Mouse (Mus musculus): Measurements from ENCODE around the gene Sirt7. TPM values are rescaled to one million over a fixed set of nuclear protein-coding genes. Genes with fewer than 3 reads are reported as not detected.
A peak's percentile ranks its signal among the peaks of the same experiment; 100 is the strongest.

Sirt7 gene
- polyA plus RNA-seq, 1 experiment = 278 TPM

DNA sequence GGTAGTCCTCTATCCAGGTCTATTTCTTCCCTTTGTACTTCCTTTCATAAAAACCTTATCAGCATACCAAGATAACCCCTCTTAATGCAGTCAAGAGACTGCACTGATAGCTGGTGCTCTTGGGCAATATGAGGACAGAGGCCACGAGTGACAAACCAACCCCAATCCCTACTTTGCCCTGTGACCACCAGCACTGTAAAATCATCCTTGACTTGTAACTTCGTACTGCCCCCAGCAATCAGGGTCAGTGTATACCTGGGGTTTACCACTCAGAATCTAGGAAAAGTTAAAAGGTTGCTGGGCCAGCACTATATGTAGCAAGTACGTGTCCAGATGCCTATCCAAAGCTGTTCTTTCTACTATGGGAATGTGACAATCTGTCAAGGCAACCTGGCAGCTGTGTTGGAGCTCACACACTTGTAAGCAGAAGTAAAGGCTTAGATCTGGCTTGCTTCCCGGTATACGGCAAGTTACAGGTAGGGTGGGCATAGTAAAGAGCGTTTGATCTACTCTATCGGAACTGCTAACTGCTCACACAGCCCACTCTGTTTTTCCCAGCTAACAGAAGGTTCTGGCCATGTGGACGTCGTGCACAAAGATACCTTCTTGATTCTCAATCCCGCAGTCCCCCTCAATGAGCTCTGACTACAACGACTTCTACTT, 53.2 kb downstream of the Sirt7 start:
- H3K4me3 ChIP-seq (replicated peaks) = peak overlapping the region; percentile 99
- no peaks in the 10 kb centered on the region for H3K27me3 ChIP-seq (replicated peaks)
- H3K9me3 ChIP-seq = no peaks in the 10 kb centered on the region
- TF ChIP-seq FLI1 (IDR thresholded peaks at IDR 0.05; ENCODE audit: low read length) (no peak), GATA1 (IDR thresholded peaks at IDR 0.05; ENCODE audit: borderline replicate concordance, low read length) (no peak)
- H3K36me3 ChIP-seq (replicated peaks; ENCODE audit: low read length) = peaks cover 49% of the 10 kb centered on the region
- H3K4me1 ChIP-seq = peaks cover 72% of the 10 kb centered on the region

DNA sequence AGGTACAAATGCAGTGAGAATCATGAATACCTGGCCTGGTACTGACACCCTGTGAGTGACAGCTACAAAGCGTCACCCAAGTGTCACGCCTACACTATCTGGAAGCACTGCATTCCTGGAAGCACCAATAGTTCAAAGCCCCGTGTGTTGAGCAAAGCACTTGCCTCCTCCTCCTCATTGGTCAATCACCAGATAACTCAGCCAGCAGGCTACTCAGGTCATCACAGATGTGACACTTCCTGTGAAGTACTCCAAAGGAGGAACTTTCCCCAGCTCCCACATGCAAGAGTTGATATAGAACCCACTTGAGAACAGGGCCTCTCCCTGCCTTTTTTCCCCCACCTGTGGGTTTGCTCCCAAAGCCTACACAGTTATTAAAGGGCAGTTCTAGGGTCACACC, 53.9 kb downstream of the Sirt7 start:
- H3K4me3 ChIP-seq (replicated peaks) = peak overlapping the region; percentile 99
- no peaks in the 10 kb centered on the region for H3K27me3 ChIP-seq (replicated peaks)
- H3K4me1 ChIP-seq = peaks cover 70% of the 10 kb centered on the region
- TF ChIP-seq FLI1 (IDR thresholded peaks at IDR 0.05; ENCODE audit: low read length) = no peak
- no peak for TF ChIP-seq GATA1 (IDR thresholded peaks at IDR 0.05; ENCODE audit: borderline replicate concordance, low read length)
- H3K36me3 ChIP-seq (replicated peaks; ENCODE audit: low read length) = peaks cover 49% of the 10 kb centered on the region
- H3K9me3 ChIP-seq = no peaks in the 10 kb centered on the region

Other genes starting within 250 kb of the Sirt7 start
- gene Faap100, start 246.5 kb downstream of the Sirt7 start, polyA plus RNA-seq (2012; ENCODE audit: insufficient read depth, low replicate concordance) = 12.4 and 19.3 TPM in 2 replicates
- gene Nploc4, start 187.5 kb downstream of the Sirt7 start, polyA plus RNA-seq (2012; ENCODE audit: insufficient read depth, low replicate concordance) = 56.7 and 150 TPM in 2 replicates
- not detected in 2 replicates for gene Tspan10, start 182.6 kb downstream of the Sirt7 start, polyA plus RNA-seq (2012; ENCODE audit: insufficient read depth, low replicate concordance)
- not detected in 2 replicates for gene Pde6g, start 171.7 kb downstream of the Sirt7 start, polyA plus RNA-seq (2012; ENCODE audit: insufficient read depth, low replicate concordance)
- 7.9 and 17.7 TPM in 2 replicates for gene Oxld1, start 167.2 kb downstream of the Sirt7 start, polyA plus RNA-seq (2012; ENCODE audit: insufficient read depth, low replicate concordance)
- 11.0 TPM in 1 of 2 replicates, not detected in the other for gene Ccdc137, start 167.1 kb downstream of the Sirt7 start, polyA plus RNA-seq (2012; ENCODE audit: insufficient read depth, low replicate concordance)
- 12.1 and 61.1 TPM in 2 replicates for gene Arl16, start 157.6 kb downstream of the Sirt7 start, polyA plus RNA-seq (2012; ENCODE audit: insufficient read depth, low replicate concordance)
- gene Mrpl12, start 140.6 kb downstream of the Sirt7 start, polyA plus RNA-seq (2012; ENCODE audit: insufficient read depth, low replicate concordance) = 217 and 285 TPM in 2 replicates
- 47.3 and 132 TPM in 2 replicates for gene Slc25a10, start 133.4 kb downstream of the Sirt7 start, polyA plus RNA-seq (2012; ENCODE audit: insufficient read depth, low replicate concordance)
- gene Gcgr, start 94.5 kb downstream of the Sirt7 start, polyA plus RNA-seq (2012; ENCODE audit: insufficient read depth, low replicate concordance) = not detected in 2 replicates
- 227 and 338 TPM in 2 replicates for gene Mcrip1, start 75.5 kb downstream of the Sirt7 start, polyA plus RNA-seq (2012; ENCODE audit: insufficient read depth, low replicate concordance)
- gene Ppp1r27, start 74.1 kb downstream of the Sirt7 start, polyA plus RNA-seq (2012; ENCODE audit: insufficient read depth, low replicate concordance) = 0.25 TPM in 1 of 2 replicates, not detected in the other
- 1,223 and 1,872 TPM in 2 replicates for gene P4hb, start 52.0 kb downstream of the Sirt7 start, polyA plus RNA-seq (2012; ENCODE audit: insufficient read depth, low replicate concordance)
- gene Arhgdia, start 43.6 kb downstream of the Sirt7 start, polyA plus RNA-seq (2012; ENCODE audit: insufficient read depth, low replicate concordance) = 1,582 and 1,923 TPM in 2 replicates
- 25.9 and 253 TPM in 2 replicates for gene Alyref, start 26.9 kb downstream of the Sirt7 start, polyA plus RNA-seq (2012; ENCODE audit: insufficient read depth, low replicate concordance)
- gene Anapc11, start 26.8 kb downstream of the Sirt7 start, polyA plus RNA-seq (2012; ENCODE audit: insufficient read depth, low replicate concordance) = 247 and 315 TPM in 2 replicates
- gene Npb, start 16.8 kb downstream of the Sirt7 start, polyA plus RNA-seq (2012; ENCODE audit: insufficient read depth, low replicate concordance) = 2.7 and 7.7 TPM in 2 replicates
- 143 and 168 TPM in 2 replicates for gene Pcyt2, start 7.3 kb downstream of the Sirt7 start, polyA plus RNA-seq (2012; ENCODE audit: insufficient read depth, low replicate concordance)
- 59.5 and 102 TPM in 2 replicates for gene Mafg, start 8.4 kb upstream of the Sirt7 start, polyA plus RNA-seq (2012; ENCODE audit: insufficient read depth, low replicate concordance)
- 3.6 and 7.7 TPM in 2 replicates for gene Pycr1, start 18.5 kb upstream of the Sirt7 start, polyA plus RNA-seq (2012; ENCODE audit: insufficient read depth, low replicate concordance)
- gene Myadml2, start 22.9 kb upstream of the Sirt7 start, polyA plus RNA-seq (2012; ENCODE audit: insufficient read depth, low replicate concordance) = 0.44 TPM in 1 of 2 replicates, not detected in the other
- 0.46 TPM in 1 of 2 replicates, not detected in the other for gene Notum, start 35.9 kb upstream of the Sirt7 start, polyA plus RNA-seq (2012; ENCODE audit: insufficient read depth, low replicate concordance)
- gene Aspscr1, start 47.7 kb upstream of the Sirt7 start, polyA plus RNA-seq (2012; ENCODE audit: insufficient read depth, low replicate concordance) = 237 and 458 TPM in 2 replicates
- gene Cenpx, start 88.5 kb upstream of the Sirt7 start, polyA plus RNA-seq (2012; ENCODE audit: insufficient read depth, low replicate concordance) = 93.0 and 128 TPM in 2 replicates
- gene Lrrc45, start 88.7 kb upstream of the Sirt7 start, polyA plus RNA-seq (2012; ENCODE audit: insufficient read depth, low replicate concordance) = 10.0 and 23.5 TPM in 2 replicates
- 1.8 and 2.3 TPM in 2 replicates for gene Rac3, start 96.2 kb upstream of the Sirt7 start, polyA plus RNA-seq (2012; ENCODE audit: insufficient read depth, low replicate concordance)
- gene Dcxr, start 102.0 kb upstream of the Sirt7 start, polyA plus RNA-seq (2012; ENCODE audit: insufficient read depth, low replicate concordance) = 100 and 241 TPM in 2 replicates
- 2.1 TPM in 1 of 2 replicates, not detected in the other for gene Cbr2, start 106.9 kb upstream of the Sirt7 start, polyA plus RNA-seq (2012; ENCODE audit: insufficient read depth, low replicate concordance)
- 601 and 1,141 TPM in 2 replicates for gene Hmga1b, start 137.6 kb upstream of the Sirt7 start, polyA plus RNA-seq (2012; ENCODE audit: insufficient read depth, low replicate concordance)
- gene Rfng, start 159.0 kb upstream of the Sirt7 start, polyA plus RNA-seq (2012; ENCODE audit: insufficient read depth, low replicate concordance) = 26.0 and 43.8 TPM in 2 replicates
- gene Gps1, start 159.0 kb upstream of the Sirt7 start, polyA plus RNA-seq (2012; ENCODE audit: insufficient read depth, low replicate concordance) = 13.8 and 27.0 TPM in 2 replicates
- gene Dus1l, start 171.2 kb upstream of the Sirt7 start, polyA plus RNA-seq (2012; ENCODE audit: insufficient read depth, low replicate concordance) = 29.4 and 74.3 TPM in 2 replicates
- 328 and 589 TPM in 2 replicates for gene Fasn, start 199.3 kb upstream of the Sirt7 start, polyA plus RNA-seq (2012; ENCODE audit: insufficient read depth, low replicate concordance)

Measured in megakaryocyte, embryonic 14.5 days (primary cell).